Mouse (Mus musculus) adrenal gland, postnatal 36 days (tissue): Measurements from ENCODE around the gene Herc4. TPM values are rescaled to one million over a fixed set of nuclear protein-coding genes. Genes with fewer than 3 reads are reported as not detected.

Source experiments
- DNase-seq, 2 experiments: peaks; one replicate each; pipeline ENCODE4 v3.0.0; 2021; ENCODE audit warnings: mixed read lengths in 1 of 2
- total RNA-seq, 2 experiments: library from RNA; stranded (reverse); gene quantifications; 2 replicates each; pipeline ENCODE4 v1.2.3; 2021

Gene Herc4
- total RNA-seq, 2 experiments from 2014 or later = 148 to 204 TPM

- no peak for DNase-seq
Observed at GRCm38 (mm10) chr10:63247457-63247856, 3.8 kb downstream of the Herc4 start.

GRCm38 (mm10) chr10:63248421-63248820 lies 4.8 kb downstream of the Herc4 start:
- DNase-seq = no peak

GRCm38 (mm10) chr10:63258696-63259095 lies 15.1 kb downstream of the Herc4 start:
- DNase-seq = no peak

- no peak for DNase-seq
Observed at GRCm38 (mm10) chr10:63259340-63259739, 15.7 kb downstream of the Herc4 start.

- peak; percentile 34 to 36 for DNase-seq
Observed at GRCm38 (mm10) chr10:63267941-63268340, 24.3 kb downstream of the Herc4 start.

- no peak for DNase-seq
Observed at GRCm38 (mm10) chr10:63272401-63272800, 28.8 kb downstream of the Herc4 start.

GRCm38 (mm10) chr10:63272868-63273267 lies 29.3 kb downstream of the Herc4 start:
- DNase-seq = no peak

- DNase-seq = no peak
Observed at GRCm38 (mm10) chr10:63277010-63277409, 33.4 kb downstream of the Herc4 start.

- DNase-seq = peak in 1 of 2 experiments; percentile 42
Observed at GRCm38 (mm10) chr10:63279851-63280250, 36.2 kb downstream of the Herc4 start.

GRCm38 (mm10) chr10:63282417-63282816 lies 38.8 kb downstream of the Herc4 start:
- DNase-seq = no peak

GRCm38 (mm10) chr10:63282846-63283245 lies 39.2 kb downstream of the Herc4 start:
- DNase-seq = no peak

- DNase-seq = no peak
Observed at GRCm38 (mm10) chr10:63302356-63302755, 58.7 kb downstream of the Herc4 start.

GRCm38 (mm10) chr10:63308582-63309366 lies 65.2 kb downstream of the Herc4 start:
- DNase-seq = peak; percentile 88 to 92

GRCm38 (mm10) chr10:63313726-63314125 lies 70.1 kb downstream of the Herc4 start:
- no peak for DNase-seq

GRCm38 (mm10) chr10:63327091-63327490 lies 83.5 kb downstream of the Herc4 start:
- no peak for DNase-seq

- peak in 1 of 2 experiments; percentile 8 for DNase-seq
Observed at GRCm38 (mm10) chr10:63336901-63337300, 93.3 kb downstream of the Herc4 start.

GRCm38 (mm10) chr10:63337326-63337725 lies 93.7 kb downstream of the Herc4 start:
- DNase-seq = no peak

- peak; percentile 76 to 85 for DNase-seq
Observed at GRCm38 (mm10) chr10:63337951-63338836, 94.6 kb downstream of the Herc4 start.

- DNase-seq = peak; percentile 95 to 97
Observed at GRCm38 (mm10) chr10:63338914-63339643, 95.5 kb downstream of the Herc4 start.

GRCm38 (mm10) chr10:63341351-63341750 lies 97.7 kb downstream of the Herc4 start:
- no peak for DNase-seq

- DNase-seq = no peak
Observed at GRCm38 (mm10) chr10:63344751-63345150, 101.1 kb downstream of the Herc4 start.

GRCm38 (mm10) chr10:63348291-63348690 lies 104.7 kb downstream of the Herc4 start:
- no peak for DNase-seq
